In genomic region chr9:85588077-85588476, GRCm38 (mm10) we compare ENCODE assay signal across 8 mouse cellular contexts.
DNase-seq lines count a peak whose midpoint lies in the region; ATAC-seq lines count a peak whose summit lies in the region.
"Had no signal": no experiment of that assay in that cellular context is flagged by ENCODE, and none has a peak within 500 bp of the region (broad histone marks: within the 10 kb centered on the region; RNA-seq: fewer than 3 reads in every experiment).

No protein-coding gene starts in this region.

- peak; percentile 86 for DNase-seq in midbrain, embryonic 11.5 days (ENCODE audit: low spot score, missing footprints)
- peak; percentile 38 for DNase-seq in MEL-GATA-1-ER (ENCODE audit: extremely low read depth, low read depth)
- peak; percentile 11 for DNase-seq in adrenal gland, postnatal 25 days
- peak; percentile 22 to 52 for DNase-seq in heart, postnatal 14 days
- DNase-seq in left cerebral cortex, postnatal 4 days = peak; percentile 24
- DNase-seq in neural tube, embryonic 11.5 days (ENCODE audit: low spot score) = peak; percentile 44

- no peak overlapping the region for H3K27ac ChIP-seq in midbrain, embryonic 11.5 days (ENCODE audit: low read depth, low read length)
- H3K27ac ChIP-seq in midbrain, embryonic 15.5 days = no peak overlapping the region
- no peak overlapping the region for H3K27ac ChIP-seq in neural tube, embryonic 11.5 days (ENCODE audit: low read depth, low read length)

- peak; percentile 61; the same call in 1 of the 2 replicates for ATAC-seq in midbrain, embryonic 11.5 days (ENCODE audit: low FRiP score)
- no peak for ATAC-seq in midbrain, embryonic 15.5 days (replicated peaks)
- ATAC-seq in neural tube, embryonic 11.5 days (ENCODE audit: insufficient read depth, low FRiP score, low TSS enrichment) = no peak

- H3K4me1 ChIP-seq in midbrain, embryonic 11.5 days (ENCODE audit: control insufficient read depth, insufficient read depth, low read length) = no peaks in the 10 kb centered on the region
- no peaks in the 10 kb centered on the region for H3K4me1 ChIP-seq in midbrain, embryonic 15.5 days
- H3K4me1 ChIP-seq in neural tube, embryonic 11.5 days (ENCODE audit: control insufficient read depth, insufficient read depth, low read length) = no peaks in the 10 kb centered on the region

- no peaks in the 10 kb centered on the region for H3K36me3 ChIP-seq in midbrain, embryonic 11.5 days (ENCODE audit: control insufficient read depth, insufficient read depth, low read length)
- no peaks in the 10 kb centered on the region for H3K36me3 ChIP-seq in midbrain, embryonic 15.5 days (replicated peaks)
- H3K36me3 ChIP-seq in neural tube, embryonic 11.5 days (ENCODE audit: control insufficient read depth, insufficient read depth, low read length) = no peaks in the 10 kb centered on the region

- intact Hi-C loops in heart, postnatal 14 days (cut with DNase I) = loop anchor here (5.0 to 10.0 kb wide), 3 partner anchors 104 to 1633 kb away; no protein-coding TSS in a partner anchor
- intact Hi-C loops in left cerebral cortex, postnatal 4 days (cut with DNase I) = no loop called here

- H3K9ac ChIP-seq in midbrain, embryonic 11.5 days (ENCODE audit: low read length) = no peak overlapping the region
- H3K9ac ChIP-seq in midbrain, embryonic 15.5 days = no peak overlapping the region
- no peak overlapping the region for H3K9ac ChIP-seq in neural tube, embryonic 11.5 days (ENCODE audit: low read length)

- H3K9me3 ChIP-seq in midbrain, embryonic 11.5 days (ENCODE audit: control insufficient read depth, low read length) = no peaks in the 10 kb centered on the region
- H3K9me3 ChIP-seq in midbrain, embryonic 15.5 days = no peaks in the 10 kb centered on the region
- H3K9me3 ChIP-seq in neural tube, embryonic 11.5 days (ENCODE audit: control insufficient read depth, low read length) = no peaks in the 10 kb centered on the region

- no peak overlapping the region for H3K4me3 ChIP-seq in midbrain, embryonic 11.5 days (ENCODE audit: low read depth, low read length)
- no peak overlapping the region for H3K4me3 ChIP-seq in midbrain, embryonic 15.5 days
- no peak overlapping the region for H3K4me3 ChIP-seq in neural tube, embryonic 11.5 days (ENCODE audit: low read depth, low read length)
- H3K4me3 ChIP-seq: erythroblast, embryonic 14.5 days had no signal

- 47% methylated on average over 2 of the region's 2 CpGs for whole genome bisulfite sequencing in midbrain, embryonic 11.5 days
- WGBS in midbrain, embryonic 15.5 days = 60% methylated on average over 2 of the region's 2 CpGs
- WGBS in neural tube, embryonic 11.5 days = 40% methylated on average over 2 of the region's 2 CpGs

- no peak overlapping the region for H3K4me2 ChIP-seq in midbrain, embryonic 11.5 days
- H3K4me2 ChIP-seq in midbrain, embryonic 15.5 days = no peak overlapping the region
- no peak overlapping the region for H3K4me2 ChIP-seq in neural tube, embryonic 11.5 days (ENCODE audit: low read depth)

- H3K27me3 ChIP-seq in midbrain, embryonic 11.5 days (ENCODE audit: control insufficient read depth, insufficient read depth, low read length) = no peaks in the 10 kb centered on the region
- H3K27me3 ChIP-seq in midbrain, embryonic 15.5 days (replicated peaks) = no peaks in the 10 kb centered on the region
- H3K27me3 ChIP-seq in neural tube, embryonic 11.5 days (ENCODE audit: control insufficient read depth, insufficient read depth, low read length) = no peaks in the 10 kb centered on the region

Comparison
In these comparisons a context has a peak if more than half of its experiments do, and no peak if none do; other contexts are left out.
1. DNase-seq: peak in every context shown above with its lines; median percentile 86 in midbrain, embryonic 11.5 days; 44 in neural tube, embryonic 11.5 days; 38 in MEL-GATA-1-ER; 37 in heart, postnatal 14 days; 24 in left cerebral cortex, postnatal 4 days; 11 in adrenal gland, postnatal 25 days.